Mouse (Mus musculus): Measurements from ENCODE around the gene Snx15.

- TF ChIP-seq POLR2A (IDR thresholded peaks at IDR 0.05; ENCODE audit: control insufficient read depth, low read depth, low read length) (no peak), CTCF (IDR thresholded peaks at IDR 0.05; ENCODE audit: control insufficient read depth, insufficient read depth, insufficient replicate concordance, low read depth, low read length) (no peak)
These were observed 29.1 kb upstream of the Snx15 start for GRCm38 (mm10) chr19:6157220-6157619.
